Mouse (Mus musculus): ENCODE measurements around the gene Gm28168. TPM values are rescaled to one million over a fixed set of nuclear protein-coding genes. Genes with fewer than 3 reads are reported as not detected.
"Not testable (repeated sequence)": the region's sequence is repeated elsewhere in the genome, so short reads cannot be mapped to it uniquely, and the experiment has no call there.

The Gm28168 gene
- polyA plus RNA-seq (2015; fragmentation: Nextera tagmentation; extraction: Ambion mirVana): not detected in 2 replicates

DNA sequence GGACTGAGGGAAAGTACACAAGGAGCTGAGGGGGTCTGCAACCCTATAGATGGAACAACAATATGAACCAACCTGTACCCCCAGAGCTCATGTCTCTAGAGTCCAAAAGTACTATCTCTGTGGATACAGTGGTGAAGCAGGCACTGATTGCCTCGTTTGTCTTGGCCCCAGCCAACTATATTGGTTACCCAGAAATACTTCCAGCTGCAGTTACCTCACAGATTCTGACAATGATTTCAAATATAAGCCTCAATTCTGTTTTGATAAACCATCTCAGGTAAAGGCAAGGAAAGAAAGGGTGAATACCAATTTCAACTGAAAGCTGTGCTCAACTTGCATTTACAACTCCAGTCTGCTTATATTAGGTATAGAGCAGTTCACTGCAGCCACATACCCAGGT, at the start of gene Gm28168:
Gene Gm28168 (plus strand): TSS at position 301 of the 400 bp plus-strand sequence.
- not testable (repeated sequence) for DNase-seq (ENCODE audit: low spot score)

DNA sequence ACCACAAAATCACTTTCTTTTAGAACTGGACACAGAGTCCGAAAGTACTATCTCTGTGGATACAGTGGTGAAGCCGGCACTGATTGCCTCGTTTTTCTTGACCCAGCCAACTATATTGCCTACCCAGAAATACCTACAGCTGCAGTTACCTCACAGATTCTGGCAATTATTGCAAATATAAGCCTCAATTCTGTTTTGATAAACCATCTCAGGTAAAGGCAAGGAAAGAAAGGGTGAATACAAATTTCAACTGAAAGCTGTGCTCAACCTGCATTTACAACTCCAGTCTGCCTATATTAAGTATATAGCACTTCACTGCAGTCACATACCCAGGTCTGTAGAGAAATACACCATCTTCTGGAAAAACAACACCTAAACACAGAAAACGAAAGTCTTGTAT, 37.8 kb downstream of the Gm28168 start, which contains the start of gene Gm7145:
Gene Gm7145 (plus strand): TSS at position 301 of the 400 bp plus-strand sequence.
- no peak for DNase-seq (ENCODE audit: low spot score)

Other genes starting within 250 kb of the Gm28168 start
- gene Gm28363, start 230.9 kb upstream of the Gm28168 start, polyA plus RNA-seq (2015; fragmentation: Nextera tagmentation; extraction: Ambion mirVana): not detected in 2 replicates
- not detected in 2 replicates for gene B020011L13Rik, start 146.9 kb upstream of the Gm28168 start, polyA plus RNA-seq (2015; fragmentation: Nextera tagmentation; extraction: Ambion mirVana)
- gene Gm28360, start 97.9 kb upstream of the Gm28168 start, polyA plus RNA-seq (2015; fragmentation: Nextera tagmentation; extraction: Ambion mirVana): not detected in 2 replicates
- not detected in 2 replicates for gene Gm7145, start 37.9 kb downstream of the Gm28168 start, polyA plus RNA-seq (2015; fragmentation: Nextera tagmentation; extraction: Ambion mirVana)
- gene Gm29106, start 248.5 kb downstream of the Gm28168 start, polyA plus RNA-seq (2015; fragmentation: Nextera tagmentation; extraction: Ambion mirVana): 0.03 TPM in 1 of 2 replicates, not detected in the other

Measured in thymus, postnatal 0 days (tissue).